Mouse (Mus musculus) heart, adult 2 months (tissue): ENCODE measurements at regions not wholly inside any gene's neighbourhood (a gene's known extent, or its start where the extent isn't known, plus 50 kb on each side); places are given as distances from the start of the nearest gene placed in this dataset.

Source experiments
- CTCF ChIP-seq: fragments of 200-600 bp; IDR thresholded peaks from 2 replicates; pipeline ENCODE4 v1.8.1; 2022; ENCODE audit warnings: antibody characterized with exemption, mild to moderate bottlenecking, moderate library complexity
- EP300 ChIP-seq: fragments of 200-500 bp; IDR thresholded peaks from 2 replicates; pipeline ENCODE4 v1.6.1; 2011; ENCODE audit warnings: low read depth, low read length, control low read depth; ENCODE audit not compliant: insufficient read depth
- POLR2A ChIP-seq: fragments of 200-500 bp; IDR thresholded peaks from 2 replicates; pipeline ENCODE4 v1.6.1; 2011; ENCODE audit warnings: mild to moderate bottlenecking, low read depth, low read length, control low read depth; ENCODE audit not compliant: insufficient read depth

DNA sequence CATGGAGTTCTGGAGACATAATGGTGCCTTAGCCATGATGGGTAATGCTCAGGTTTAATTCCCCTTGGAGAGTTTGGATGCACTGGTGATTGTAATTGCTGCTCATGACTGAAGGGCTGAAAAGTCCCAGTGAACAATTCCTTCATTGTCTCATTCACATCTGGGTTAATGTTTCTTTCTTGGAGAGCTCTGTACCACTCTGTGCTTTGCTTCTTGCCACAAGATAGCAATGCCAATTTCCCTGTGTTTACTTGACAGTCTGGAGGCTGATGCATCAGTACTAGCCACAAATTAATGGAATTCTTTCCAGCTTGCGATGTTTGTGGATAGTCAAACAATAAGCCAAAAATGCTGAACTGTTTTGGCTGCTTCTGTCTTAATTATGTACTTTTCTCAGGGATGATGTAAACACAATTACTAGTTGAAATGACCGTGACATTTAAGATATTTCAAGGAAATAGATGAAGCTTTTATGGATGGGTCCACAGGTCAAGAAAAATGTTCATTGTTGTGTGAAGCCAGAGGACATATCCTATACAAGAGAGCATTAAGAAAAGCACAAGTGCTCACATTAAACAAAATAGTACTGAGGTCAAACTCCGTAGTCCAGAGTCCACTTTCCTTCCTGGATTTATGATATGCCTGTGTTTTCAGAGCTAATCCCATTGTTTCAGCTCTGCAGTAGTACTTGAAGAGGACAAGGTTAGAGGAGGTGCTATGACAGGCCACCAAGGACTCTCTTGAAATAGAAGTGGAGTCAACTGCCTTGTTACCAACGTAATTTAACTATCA is 198.1 kb downstream of the Bmp2 start:
- no peak for TF ChIP-seq POLR2A
- TF ChIP-seq CTCF = no peak
- TF ChIP-seq EP300 = no peak
